Mouse (Mus musculus) lung, adult 2 months (tissue): ENCODE measurements at regions not wholly inside any gene's neighbourhood (a gene's known extent, or its start where the extent isn't known, plus 50 kb on each side); places are given as distances from the start of the nearest gene placed in this dataset.

Experiments
- CTCF ChIP-seq: fragments of 200-500 bp; IDR thresholded peaks from 2 replicates; pipeline ENCODE4 v1.5.1; 2011; ENCODE audit warnings: mild to moderate bottlenecking, low read length, control low read depth; ENCODE audit not compliant: insufficient read depth
- POLR2A ChIP-seq: fragments of 200-500 bp; IDR thresholded peaks from 2 replicates; pipeline ENCODE4 v1.6.1; 2011; ENCODE audit warnings: low read depth, mild to moderate bottlenecking, control low read depth, low read length, borderline replicate concordance; ENCODE audit errors: extremely low read depth

GRCm38 (mm10) chr1:88923791-88924581, 146.2 kb upstream of the Sh3bp4 start:
- TF ChIP-seq CTCF = no peak
- TF ChIP-seq POLR2A = no peak
